Mouse (Mus musculus): ENCODE measurements around the gene Mlxipl. TPM values are rescaled to one million over a fixed set of nuclear protein-coding genes. Genes with fewer than 3 reads are reported as not detected.

Mlxipl gene
- total and polyA plus RNA-seq, 3 experiments = not detected

- TF ChIP-seq RCOR1 (IDR thresholded peaks at IDR 0.05; ENCODE audit: low read depth, low read length) (no peak), MAFK (IDR thresholded peaks at IDR 0.05; ENCODE audit: borderline replicate concordance, low read depth, low read length) (no peak)
Measured at GRCm38 (mm10) chr5:135144469-135144868, 54.8 kb downstream of the Mlxipl start (continued).

GRCm38 (mm10) chr5:135145532-135145931 is 55.8 kb downstream of the Mlxipl start:
- Histone ChIP-seq H3K9ac (ENCODE audit: control insufficient read depth, low read depth, low read length, poor library complexity, severe bottlenecking) (no peak overlapping the region), H3K79me2 (ENCODE audit: control insufficient read depth, insufficient read depth, low read length, poor library complexity) (peaks cover 8% of the 10 kb centered on the region), H3K4me3 (ENCODE audit: control insufficient read depth in 1 of 2, insufficient read depth in 1 of 2, low read depth in 2 of 2, low read length in 2 of 2) (no peak overlapping the region), H3K36me3 (ENCODE audit: control insufficient read depth in 1 of 2, insufficient read depth in 2 of 2, low read length in 2 of 2) (peaks cover 0 to 17% of the 10 kb centered on the region in 2 experiments; a peak in 2 of 4 replicates), H3K4me1 (ENCODE audit: control insufficient read depth in 1 of 2, insufficient read depth in 2 of 2, low read length in 2 of 2) (peaks cover 3 to 16% of the 10 kb centered on the region in 2 experiments), H3K27me3 (ENCODE audit: control insufficient read depth in 1 of 2, insufficient read depth in 2 of 2, low read length in 2 of 2) (peaks cover 0 to 2% of the 10 kb centered on the region in 2 experiments; a peak in 3 of 4 replicates), H3K27ac (ENCODE audit: control insufficient read depth, low read depth, low read length) (no peak overlapping the region), H3K9me3 (replicated peaks; ENCODE audit: insufficient read depth, low read length) (no peaks in the 10 kb centered on the region)
- DNase-seq (ENCODE audit: low read depth, low spot score) = peak; percentile 74
- TF ChIP-seq GATA1 (IDR thresholded peaks at IDR 0.05; ENCODE audit: low read depth, low read length) (peak; percentile 49; the same call in 1 of the 2 replicates), MAX (IDR thresholded peaks at IDR 0.05; ENCODE audit: low read length) (no peak), USF2 (IDR thresholded peaks at IDR 0.05; ENCODE audit: borderline replicate concordance in 1 of 2, insufficient read depth in 1 of 2, low read depth in 1 of 2, low read length in 2 of 2) (no peak), POLR2AphosphoS5 (IDR thresholded peaks at IDR 0.05; ENCODE audit: borderline replicate concordance, low read depth, low read length) (no peak), SMC3 (IDR thresholded peaks at IDR 0.05; ENCODE audit: low read depth, low read length) (no peak), POLR2AphosphoS2 (IDR thresholded peaks at IDR 0.05; ENCODE audit: low read length) (no peak), SIN3A (IDR thresholded peaks at IDR 0.05; ENCODE audit: low read length) (0 out of 2 replicates have a peak, but pooled peaks have one; percentile 27), CHD1 (IDR thresholded peaks at IDR 0.05; ENCODE audit: low read depth, low read length) (no peak), TBP (IDR thresholded peaks at IDR 0.05; ENCODE audit: low read depth, low read length) (no peak), TCF12 (IDR thresholded peaks at IDR 0.05; ENCODE audit: low read depth, low read length) (peak; percentile 73), RAD21 (IDR thresholded peaks at IDR 0.05; ENCODE audit: low read depth, low read length) (no peak), POLR2A (IDR thresholded peaks at IDR 0.05; ENCODE audit: control insufficient read depth in 1 of 2, insufficient read depth in 1 of 2, low read depth in 1 of 2, low read length in 2 of 2, poor library complexity in 1 of 2) (no peak), ETS1 (IDR thresholded peaks at IDR 0.05; ENCODE audit: low read depth, low read length) (peak; percentile 53; the same call in 1 of the 2 replicates), UBTF (IDR thresholded peaks at IDR 0.05; ENCODE audit: borderline replicate concordance, insufficient read depth, low read depth, low read length) (no peak), MYB (IDR thresholded peaks at IDR 0.05; ENCODE audit: low read depth, low read length) (no peak), USF1 (IDR thresholded peaks at IDR 0.05; ENCODE audit: low read depth, low read length) (no peak), ZC3H11A (IDR thresholded peaks at IDR 0.05; ENCODE audit: low read depth, low read length) (no peak), RCOR1 (IDR thresholded peaks at IDR 0.05; ENCODE audit: low read depth, low read length) (peak; percentile 40; the same call in 1 of the 2 replicates), HCFC1 (IDR thresholded peaks at IDR 0.05; ENCODE audit: low read depth, low read length) (no peak), EP300 (IDR thresholded peaks at IDR 0.05; ENCODE audit: low read depth in 1 of 2, low read length in 2 of 2) (peak; percentile 58 to 64), TAL1 (IDR thresholded peaks at IDR 0.05; ENCODE audit: low read length) (peak; percentile 90), JUND (IDR thresholded peaks at IDR 0.05; ENCODE audit: low read depth, low read length) (no peak), ZNF384 (IDR thresholded peaks at IDR 0.05; ENCODE audit: low read depth, low read length) (peak; percentile 93), MEF2A (IDR thresholded peaks at IDR 0.05; ENCODE audit: extremely low read depth, insufficient replicate concordance, low read depth, low read length, poor library complexity, severe bottlenecking) (no peak), ELF1 (IDR thresholded peaks at IDR 0.05; ENCODE audit: low read depth, low read length) (no peak)
